Mouse (Mus musculus): ENCODE data around the gene Pdlim5.

The Pdlim5 gene

DNA sequence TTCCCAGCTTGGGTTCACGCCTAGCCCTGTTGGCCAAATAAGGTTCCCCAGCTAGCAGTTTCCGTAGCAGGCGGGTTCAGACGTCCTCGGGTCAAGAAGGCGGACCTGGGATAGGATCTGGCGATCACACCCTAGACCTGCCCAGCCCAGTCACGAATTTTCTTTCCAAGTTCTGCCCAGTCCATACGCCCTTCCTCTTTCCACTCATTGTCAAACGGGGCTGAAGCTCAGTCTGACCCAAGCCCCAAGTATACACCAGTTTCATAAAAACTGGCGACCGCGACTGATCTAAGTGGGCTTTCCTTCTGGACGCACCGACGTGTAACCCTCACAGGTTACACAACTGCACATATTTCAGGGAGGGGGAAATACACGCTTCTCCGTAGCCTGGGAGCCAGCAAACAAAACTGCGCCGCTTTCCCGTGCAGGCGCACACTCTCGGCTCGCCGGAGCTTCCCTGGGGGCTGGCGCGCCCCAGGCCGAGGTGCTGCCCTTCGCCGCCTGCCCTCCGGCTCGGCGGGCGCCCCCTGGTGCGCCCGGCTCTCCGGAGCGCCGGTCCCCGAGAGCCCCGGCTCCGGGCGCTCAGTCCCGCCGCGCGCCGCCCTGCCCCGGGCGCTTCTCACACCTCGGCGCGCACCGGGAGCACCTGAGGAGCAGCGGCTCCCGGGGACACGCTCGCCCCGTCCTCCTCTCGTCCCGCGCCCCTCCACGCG is 544 bp downstream of the Pdlim5 start:
- peak; percentile 5 for DNase-seq (ENCODE audit: low spot score)

DNA sequence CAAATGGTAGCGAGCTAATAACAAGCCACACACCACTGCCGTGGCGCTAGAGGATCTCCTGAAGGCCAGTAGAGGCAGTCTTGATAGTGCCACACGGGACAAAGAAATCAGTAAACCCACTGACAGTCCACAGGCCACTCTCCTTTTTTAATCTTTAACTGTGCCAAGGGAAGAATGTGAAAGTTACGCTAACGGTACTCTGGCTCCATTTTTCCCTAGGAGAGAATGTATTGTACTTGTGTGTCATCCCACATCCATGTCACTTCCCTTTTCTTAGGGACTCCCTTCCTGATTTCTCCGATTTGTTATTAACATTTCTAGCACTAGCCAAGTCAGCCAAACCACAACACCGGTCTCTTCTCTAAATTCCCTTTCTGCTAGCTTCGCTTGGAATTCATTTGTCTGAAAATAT is 1.5 kb downstream of the Pdlim5 start:
- no peak for DNase-seq (ENCODE audit: low spot score)

DNA sequence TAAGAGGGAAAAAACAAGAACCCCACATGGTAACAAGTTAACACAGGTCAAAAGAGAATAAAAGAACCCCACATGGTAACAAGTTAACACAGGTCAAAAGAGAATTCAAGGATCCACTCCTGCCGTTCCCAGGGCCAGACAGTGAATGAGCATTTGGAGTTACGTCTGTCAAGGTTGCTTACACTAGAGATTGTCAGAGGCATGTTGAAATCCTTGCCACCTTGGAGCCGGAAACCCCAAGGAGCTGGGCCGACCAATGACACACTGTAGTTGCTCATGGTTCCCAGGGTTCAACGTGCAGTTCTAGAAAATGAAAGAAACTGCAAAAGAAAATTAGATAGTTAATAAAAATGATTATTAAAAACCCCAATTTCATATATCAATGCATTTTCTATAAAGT is 4.0 kb downstream of the Pdlim5 start:
- DNase-seq (ENCODE audit: low spot score), result no peak

DNA sequence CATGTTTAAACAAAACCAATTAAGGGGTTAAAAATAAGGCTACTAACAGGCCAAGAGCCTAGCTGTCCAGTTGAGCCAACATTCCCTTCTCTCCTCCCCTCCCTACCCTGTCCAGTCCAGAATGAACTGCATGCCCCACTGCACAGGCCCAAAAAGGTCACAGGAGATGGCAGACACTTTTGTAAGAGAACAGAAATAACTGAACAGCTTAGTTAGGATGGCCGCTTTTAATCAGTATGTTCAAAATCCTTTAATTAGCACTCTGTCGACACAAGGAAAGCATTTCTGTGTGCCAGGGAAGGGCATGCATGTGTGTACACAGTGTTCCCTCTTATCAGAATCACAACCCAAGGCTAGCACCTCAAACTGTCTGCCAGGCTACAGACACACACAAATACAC is 5.2 kb downstream of the Pdlim5 start:
- no peak for DNase-seq (ENCODE audit: low spot score)

DNA sequence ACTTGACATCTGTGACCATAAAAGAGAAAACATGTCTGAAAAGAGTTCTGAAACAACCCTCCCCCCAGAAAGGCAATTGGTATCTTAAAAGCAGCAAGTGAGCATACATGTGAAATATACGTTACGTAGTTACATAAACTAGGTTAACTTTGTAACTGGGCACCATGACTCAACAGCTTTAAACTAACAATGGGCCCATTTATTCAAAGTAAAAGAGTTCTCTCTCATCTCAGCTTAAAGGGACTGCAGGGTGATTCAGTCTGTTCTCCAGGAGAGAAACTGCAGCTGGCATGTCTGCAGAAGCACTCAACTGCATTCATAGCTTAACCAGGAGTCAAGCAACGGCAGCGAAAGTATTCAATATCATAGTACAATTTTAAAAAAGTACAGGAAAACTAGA is 7.3 kb downstream of the Pdlim5 start:
- DNase-seq (ENCODE audit: low spot score), result no peak

DNA sequence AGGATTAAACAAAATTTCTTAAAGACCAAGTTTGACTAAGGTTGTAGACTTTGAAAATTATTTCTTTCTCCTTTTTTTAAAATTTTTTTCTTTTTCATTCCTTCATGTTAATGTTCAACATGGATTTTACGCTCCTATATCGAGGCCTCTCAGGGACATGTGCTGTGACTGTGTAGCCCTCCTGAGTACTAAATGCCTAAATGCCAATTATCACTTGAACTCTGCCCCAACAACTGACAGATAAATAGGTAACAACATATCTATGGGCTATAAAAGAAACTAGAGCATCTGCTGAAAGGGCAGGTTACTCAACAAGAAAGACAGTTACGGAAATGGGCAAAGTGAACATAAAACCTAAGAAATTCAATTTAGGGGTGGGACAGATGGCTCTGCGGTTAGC is 9.0 kb downstream of the Pdlim5 start:
- no peak for DNase-seq (ENCODE audit: low spot score)

DNA sequence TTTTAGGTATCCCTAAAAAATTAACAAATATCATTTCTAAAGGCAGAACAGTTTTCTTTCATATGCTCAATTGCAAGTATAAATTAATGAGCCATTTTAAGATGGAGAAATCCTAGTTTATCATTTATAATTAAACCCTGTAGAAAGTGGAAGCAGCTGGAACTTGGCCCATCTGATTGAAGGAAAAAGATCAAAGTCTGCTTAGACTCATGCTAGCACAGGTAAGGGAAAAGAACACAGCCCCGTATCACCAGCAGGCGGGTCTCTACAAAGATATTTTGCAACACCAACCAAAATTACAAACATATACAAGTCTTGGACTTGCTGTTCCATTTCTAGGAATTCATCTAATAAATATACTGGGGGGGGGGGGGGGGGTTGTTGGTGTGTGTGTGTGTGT is 9.8 kb downstream of the Pdlim5 start:
- DNase-seq (ENCODE audit: low spot score), result no peak

DNA sequence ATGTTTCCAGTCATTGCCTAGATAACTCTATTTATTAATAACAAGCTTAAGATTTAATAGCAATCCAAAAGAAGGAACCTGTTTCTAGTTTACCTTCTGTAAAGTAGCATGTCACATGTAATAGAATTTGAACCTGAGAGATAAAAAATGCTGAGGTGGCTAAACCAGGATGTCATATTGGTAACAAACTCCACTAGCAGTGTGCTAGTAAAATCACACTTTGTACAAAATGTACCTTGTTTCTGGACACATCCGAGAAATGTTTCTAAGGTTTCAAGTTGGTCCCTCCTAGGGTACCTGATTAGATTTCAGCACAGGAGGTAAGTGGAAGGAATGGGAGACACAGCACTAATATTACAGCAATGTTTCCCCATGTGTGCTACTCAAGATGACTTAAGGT is 18.9 kb downstream of the Pdlim5 start:
- no peak for DNase-seq (ENCODE audit: low spot score)

DNA sequence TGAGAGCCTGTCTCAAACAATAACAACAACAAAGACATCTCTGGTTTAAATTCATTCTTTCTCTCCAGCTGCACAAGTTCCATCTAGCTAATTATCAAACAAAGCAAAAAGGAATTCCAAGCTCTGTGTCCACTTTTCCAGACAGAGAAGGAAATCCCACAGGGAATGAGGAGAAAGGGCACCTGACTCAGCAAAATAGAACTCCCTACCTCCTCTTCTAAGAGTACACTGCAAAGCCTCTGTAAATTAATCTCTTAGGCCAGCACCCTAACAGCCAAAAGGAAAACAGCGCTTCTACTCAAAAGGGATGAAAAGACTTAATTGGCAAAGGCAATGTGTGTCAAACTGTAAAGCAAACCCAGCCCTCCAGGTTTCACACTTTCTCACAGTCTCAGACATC is 20.4 kb downstream of the Pdlim5 start:
- no peak for DNase-seq (ENCODE audit: low spot score)

DNA sequence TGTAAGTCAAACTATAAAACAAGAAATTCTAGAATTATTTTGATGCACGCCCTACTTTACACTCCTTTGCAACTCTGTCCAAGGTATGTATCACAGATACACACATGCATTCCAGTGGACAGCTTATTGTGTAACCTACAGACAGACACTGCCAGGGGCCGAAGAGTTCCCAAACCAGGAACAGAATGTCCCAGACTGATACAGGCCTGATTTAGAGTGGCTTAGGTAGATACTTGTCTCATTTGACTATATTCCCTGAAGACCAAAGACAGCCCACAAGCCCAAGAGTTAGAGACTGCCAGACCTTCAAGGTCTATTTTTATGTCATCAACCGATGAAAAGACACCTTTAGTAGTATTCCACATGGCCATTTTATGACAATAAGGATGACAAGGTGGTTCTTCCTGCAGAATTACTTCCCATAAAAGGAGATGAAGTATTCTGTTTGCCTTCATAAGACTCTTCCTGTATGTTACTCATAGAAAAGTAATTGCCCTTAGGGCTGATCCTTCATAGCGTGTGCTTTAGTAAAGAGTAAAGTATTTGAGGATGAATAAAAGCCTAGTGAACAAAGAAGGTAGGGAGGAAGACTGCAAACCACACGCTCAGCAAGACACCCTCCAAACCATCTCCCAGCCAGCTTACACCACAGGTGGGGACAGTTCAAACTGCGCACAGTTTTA is 22.9 kb downstream of the Pdlim5 start:
- DNase-seq (ENCODE audit: low spot score), result no peak

DNA sequence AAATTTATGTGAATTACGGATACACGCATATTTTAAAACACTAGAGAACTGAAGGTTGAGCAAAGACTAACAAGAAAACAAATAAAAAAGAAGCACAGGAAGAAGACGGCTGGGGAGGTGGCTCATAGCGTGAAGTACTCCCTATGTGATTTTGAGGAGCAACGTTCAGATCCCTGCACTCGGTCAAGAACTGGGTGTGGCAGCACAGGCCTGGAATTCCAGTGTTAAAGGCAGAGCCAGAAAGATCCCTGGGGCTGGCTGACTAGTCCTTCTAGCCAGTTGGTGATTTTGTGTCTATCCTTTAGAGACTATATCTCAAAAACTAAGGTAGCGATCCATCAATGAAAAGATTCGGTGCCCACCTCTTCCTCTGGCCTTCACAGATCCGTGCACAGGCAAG is 27.1 kb downstream of the Pdlim5 start:
- DNase-seq (ENCODE audit: low spot score), result no peak

DNA sequence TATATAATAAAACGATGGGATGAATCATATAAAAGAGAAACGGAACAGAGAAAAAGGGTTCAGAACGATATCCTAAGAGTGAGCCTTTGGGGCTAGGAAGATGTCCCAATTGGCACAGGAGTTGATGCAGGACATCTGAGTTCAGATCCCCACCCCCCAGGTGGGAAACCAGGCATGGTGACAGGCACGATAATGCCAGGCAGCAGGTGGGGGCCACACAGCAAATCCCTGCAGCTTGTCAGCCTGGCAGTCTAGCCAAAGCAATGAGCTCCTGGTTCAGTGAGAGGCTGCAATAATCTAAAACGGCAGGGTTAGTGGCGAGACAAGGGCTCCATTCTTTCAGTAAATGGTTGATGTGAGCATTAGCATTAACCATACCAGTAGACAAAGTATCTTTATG is 33.4 kb downstream of the Pdlim5 start:
- DNase-seq (ENCODE audit: low spot score), result no peak

DNA sequence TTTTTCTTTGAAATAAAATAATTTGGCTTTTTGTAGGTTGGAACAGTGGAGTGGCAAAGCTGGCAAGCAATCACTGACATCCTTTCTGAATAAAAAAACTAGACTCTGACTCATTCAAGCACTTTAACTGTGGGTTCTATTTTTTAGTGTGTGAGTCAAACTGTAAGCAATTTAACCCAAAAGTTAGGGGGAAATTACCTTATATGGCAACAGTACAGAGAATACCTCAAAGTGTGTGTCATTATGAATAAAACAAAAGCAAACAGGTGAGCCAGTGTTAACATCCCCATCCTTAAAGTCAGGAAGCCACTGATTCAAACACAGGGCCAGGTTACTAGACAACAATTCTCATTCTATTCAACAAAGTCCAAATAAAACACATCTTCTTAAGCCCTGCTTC is 36.5 kb downstream of the Pdlim5 start:
- DNase-seq (ENCODE audit: low spot score), result no peak

DNA sequence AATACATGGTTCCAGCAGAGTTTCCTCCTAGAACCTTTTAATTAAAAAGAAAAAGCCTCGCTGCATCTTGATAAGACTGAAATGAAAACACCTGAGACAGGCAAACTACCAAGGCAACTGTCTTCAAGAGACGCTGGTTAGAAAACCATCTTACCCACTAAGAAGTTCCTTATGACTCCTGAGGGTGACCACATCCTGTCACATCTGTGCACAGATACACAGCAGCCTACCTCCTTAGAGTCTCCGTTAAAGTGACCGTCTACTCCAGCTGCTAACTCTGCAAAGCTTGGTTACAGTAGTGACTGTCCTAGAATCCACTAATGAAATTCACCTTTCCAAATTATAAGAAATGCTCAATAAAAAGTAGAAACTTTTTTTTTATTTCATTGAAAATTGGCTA is 38.8 kb downstream of the Pdlim5 start:
- DNase-seq (ENCODE audit: low spot score), result no peak

DNA sequence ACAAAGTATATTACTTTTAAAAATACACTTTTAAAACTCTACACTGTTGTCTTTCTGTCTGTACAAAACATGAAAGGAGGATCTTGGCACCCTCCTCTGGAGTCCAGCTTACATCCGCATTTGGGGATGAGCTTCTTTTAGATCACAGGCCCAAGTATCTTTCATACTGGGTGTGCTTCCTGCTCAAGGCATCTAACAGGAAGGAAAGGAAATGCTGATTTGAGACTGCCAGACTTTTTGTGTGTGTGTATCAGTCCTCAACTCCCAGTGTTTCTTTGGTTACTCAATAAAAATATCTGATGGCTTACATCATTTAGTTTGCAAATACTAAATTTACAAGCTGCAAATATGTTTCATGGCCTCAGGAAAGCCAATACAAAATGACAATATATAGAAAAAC is 42.3 kb downstream of the Pdlim5 start:
- DNase-seq (ENCODE audit: low spot score), result no peak

DNA sequence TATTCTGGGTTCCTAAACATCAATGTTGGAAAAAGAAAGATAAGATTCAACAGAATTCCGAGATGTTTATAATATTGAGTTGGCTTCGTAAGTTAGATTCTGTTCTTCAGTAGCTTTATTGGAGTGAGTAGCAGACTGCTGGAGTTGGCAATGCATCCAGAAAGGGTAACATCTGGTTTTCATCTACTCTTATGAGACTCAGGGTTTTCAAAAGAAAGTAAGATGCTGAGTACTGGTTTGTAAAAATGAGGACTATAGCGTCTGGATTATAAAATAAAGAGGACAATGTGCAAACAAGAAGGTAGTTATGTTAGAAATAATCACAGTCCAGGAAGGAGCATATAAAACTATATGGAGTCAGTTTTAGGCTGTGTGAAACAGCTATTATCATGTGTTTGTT is 45.0 kb downstream of the Pdlim5 start:
- DNase-seq (ENCODE audit: low spot score), result no peak

DNA sequence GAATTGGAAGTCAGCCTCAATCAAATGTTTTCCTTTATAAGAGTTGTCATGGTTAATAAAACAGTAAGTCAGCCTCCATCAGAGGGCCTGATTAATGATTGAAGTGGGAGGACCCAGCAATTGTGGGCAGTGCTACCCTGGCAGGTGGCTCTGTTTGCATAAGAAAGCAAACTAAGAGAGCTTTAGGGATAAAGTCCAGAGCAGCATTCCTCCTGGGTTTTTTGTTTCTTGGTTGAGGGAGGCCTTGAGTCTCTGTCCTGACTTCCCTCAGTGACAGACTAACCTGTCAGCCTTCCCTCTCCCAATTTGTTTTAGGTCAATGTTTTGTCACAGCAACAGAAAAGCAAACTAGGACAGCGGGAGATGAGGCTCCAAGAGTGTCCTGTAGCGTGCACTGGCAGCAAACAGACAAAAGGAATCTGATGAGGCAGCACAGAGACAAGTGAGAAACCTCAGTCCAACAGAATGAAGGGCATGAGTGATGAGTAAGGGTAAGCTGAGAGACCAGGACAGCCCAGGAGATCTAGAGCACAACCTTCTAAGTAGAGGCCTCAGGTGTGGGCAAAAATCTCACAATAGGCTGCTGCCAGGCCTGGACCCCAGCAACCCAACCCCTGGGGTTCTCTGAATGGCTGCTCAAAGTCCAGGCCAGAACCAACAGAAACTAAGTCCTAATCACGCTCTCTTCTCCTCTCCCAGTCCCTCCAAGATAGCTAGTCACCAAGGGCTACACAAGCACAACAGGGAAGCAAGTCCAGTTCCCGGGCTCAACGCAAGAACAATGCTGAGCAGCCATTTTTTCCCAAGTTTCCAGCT is 46.5 kb downstream of the Pdlim5 start:
- no peak for DNase-seq (ENCODE audit: low spot score)

DNA sequence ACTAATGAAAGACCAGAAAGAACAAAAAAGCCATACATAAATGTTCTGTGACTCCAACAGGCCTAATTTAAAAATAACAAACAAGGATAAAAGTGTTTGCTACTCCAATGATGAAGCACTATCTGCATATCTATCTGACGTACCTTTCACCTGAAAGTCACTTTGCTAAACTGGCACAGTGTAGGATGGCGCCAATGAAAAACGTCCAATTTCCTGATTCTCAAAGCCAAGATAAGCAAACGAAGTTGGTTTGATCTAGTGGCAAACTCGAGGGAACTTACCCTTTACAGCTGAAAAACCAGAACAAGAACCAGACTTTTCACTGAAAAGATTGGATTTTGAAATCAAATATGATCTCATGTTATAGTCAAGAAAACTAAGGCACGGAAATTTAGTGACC is 49.2 kb downstream of the Pdlim5 start:
- no peak for DNase-seq (ENCODE audit: low spot score)

DNA sequence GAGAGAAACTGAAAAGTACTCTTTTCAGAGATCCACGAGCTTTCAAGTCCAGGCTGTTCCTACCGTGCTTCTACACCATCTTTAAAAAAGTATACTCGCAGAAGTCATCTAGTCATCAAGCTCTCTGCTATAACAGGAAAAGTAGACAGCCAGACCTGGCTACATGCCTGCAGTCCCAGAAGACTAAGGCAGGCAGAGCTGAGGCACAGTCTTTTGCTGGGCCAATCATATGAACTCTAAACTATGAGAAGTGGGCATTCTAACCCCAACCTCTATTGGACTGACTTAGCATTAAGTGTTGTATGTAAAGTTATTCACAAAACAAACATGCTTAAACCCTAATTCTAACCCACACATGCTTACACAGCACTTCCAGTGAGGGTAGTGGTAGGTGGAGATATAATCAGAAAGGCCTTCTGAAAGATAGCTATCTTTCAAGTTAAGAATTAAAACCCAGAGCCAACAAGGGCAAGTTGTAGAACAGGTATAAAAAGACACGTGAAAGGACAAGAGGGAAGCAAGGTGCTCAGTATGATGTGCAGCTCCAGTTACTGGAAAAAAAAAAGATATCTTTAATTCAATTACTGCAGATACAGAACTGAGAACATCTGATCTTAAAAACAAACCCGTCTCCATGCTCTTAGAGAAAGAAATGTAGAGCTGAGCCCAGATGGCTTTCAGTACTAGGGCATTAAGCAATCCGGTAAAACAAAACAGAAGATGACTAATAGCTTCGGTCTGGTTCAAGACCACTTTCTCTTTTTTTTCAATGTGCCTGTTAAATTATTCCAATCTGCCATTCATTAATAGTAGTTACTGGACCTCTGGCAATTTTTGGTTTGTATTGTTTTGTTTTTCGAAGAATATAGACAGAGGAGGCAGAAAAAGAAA is 50.0 kb downstream of the Pdlim5 start:
- no peak for DNase-seq (ENCODE audit: low spot score)

DNA sequence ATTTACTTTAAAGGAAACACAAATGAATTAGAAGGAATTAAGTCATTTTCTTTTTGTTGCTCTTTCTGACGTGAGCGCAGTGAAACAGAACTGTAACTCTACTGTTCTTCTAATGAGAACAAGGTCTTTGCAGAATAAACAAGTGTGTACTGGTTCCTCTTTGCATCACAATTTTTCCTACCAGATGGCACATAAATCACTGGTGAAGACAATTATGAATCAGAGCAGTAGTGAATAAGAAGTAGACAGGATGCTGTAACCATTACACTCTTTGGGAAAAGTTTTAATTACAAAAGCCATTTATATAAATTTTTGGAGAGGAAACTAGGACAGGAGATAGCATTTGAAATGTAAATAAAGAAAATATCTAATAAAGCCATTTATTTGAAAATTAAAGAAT is 51.7 kb downstream of the Pdlim5 start:
- DNase-seq (ENCODE audit: low spot score), result no peak

DNA sequence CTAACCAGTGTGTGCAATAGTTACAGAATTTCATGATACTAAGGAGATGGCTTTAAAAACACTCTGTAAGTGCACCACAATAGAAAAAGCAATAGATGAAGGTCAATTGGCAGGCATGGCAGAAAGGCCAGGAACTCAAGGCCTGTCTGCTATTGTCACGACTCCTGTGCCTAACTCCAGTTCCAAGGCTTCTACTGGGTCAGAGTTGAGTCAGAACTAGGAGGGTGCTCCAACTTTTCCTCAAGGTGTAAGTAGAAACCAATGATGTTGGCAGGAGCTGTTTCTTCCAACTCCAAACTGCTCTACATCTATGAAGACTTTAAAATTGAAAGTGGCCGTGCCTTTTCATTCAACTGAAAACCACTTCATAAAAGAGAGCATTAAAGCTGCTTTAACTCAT is 54.8 kb downstream of the Pdlim5 start:
- no peak for DNase-seq (ENCODE audit: low spot score)
